Mouse (Mus musculus): ENCODE measurements around the gene Arhgef5.

DNA sequence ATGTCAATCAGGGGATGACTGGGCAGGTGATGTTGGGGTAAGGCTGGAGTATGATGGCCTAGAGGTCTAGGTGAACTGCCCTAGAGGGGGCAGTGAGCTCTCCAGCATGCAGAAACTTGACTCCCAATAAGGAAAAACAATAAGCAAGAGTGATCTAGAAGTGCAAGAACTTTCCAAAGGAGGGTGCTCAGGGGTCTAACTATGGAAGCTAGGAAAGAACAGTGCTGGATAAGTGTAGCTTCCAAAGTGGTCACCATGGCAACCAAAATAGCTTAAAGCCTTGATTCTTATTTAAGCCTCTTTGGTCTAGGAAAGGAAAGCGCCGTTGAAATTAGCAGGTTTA, 32.1 kb downstream of the Arhgef5 start:
- TF ChIP-seq CTCF (IDR thresholded peaks at IDR 0.05) (0 out of 2 replicates have a peak, but pooled peaks have one; percentile 0), POLR2A (IDR thresholded peaks at IDR 0.05; ENCODE audit: insufficient read depth, low read depth, low read length) (no peak)
